Mouse (Mus musculus): Measurements from ENCODE around the gene Arl16.
"Not testable (repeated sequence)": the region's sequence is repeated elsewhere in the genome, so short reads cannot be mapped to it uniquely, and the experiment has no call there.

The Arl16 gene

GRCm38 (mm10) chr11:120467051-120467735, at the start of gene Arl16:
Arl16 (minus strand) TSS chr11:120467607.
- DNase-seq (ENCODE audit: low spot score in 2 of 2), result peak; percentile 94 to 96

DNA sequence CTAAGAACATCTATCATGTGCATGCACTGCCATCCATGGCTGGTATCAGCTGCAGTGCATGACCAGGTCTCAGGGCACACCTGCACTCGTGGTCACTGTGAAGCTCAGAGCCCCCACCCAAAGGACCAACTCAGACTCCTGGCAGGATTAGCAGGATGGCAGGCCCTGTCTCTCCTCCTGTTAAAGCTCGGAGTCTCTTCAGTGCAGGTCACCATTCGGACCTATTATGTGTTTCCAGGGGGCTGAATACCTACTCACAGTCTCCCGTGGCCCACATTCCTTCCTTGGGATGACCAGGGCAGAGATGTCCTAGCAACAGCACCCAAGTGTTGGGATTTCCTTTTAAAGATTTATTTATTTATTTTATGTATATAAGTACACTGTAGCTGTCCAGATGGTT, 49.7 kb upstream of the Arl16 start:
- no peak for DNase-seq (ENCODE audit: low spot score in 2 of 2)

GRCm38 (mm10) chr11:120515611-120516010, 48.2 kb upstream of the Arl16 start:
- peak; percentile 84 to 96 for DNase-seq (ENCODE audit: low spot score in 2 of 2)

- DNase-seq (ENCODE audit: low spot score in 2 of 2), result not testable (repeated sequence)
Measured at GRCm38 (mm10) chr11:120514262-120514661, 46.9 kb upstream of the Arl16 start.

GRCm38 (mm10) chr11:120512790-120513453, 45.5 kb upstream of the Arl16 start:
- no peak for DNase-seq (ENCODE audit: low spot score in 2 of 2)

GRCm38 (mm10) chr11:120510375-120511030, 43.1 kb upstream of the Arl16 start:
- peak in 1 of 2 experiments; percentile 65 for DNase-seq (ENCODE audit: low spot score in 2 of 2)

GRCm38 (mm10) chr11:120509940-120510339, 42.5 kb upstream of the Arl16 start:
- DNase-seq (ENCODE audit: low spot score in 2 of 2), result no peak

DNA sequence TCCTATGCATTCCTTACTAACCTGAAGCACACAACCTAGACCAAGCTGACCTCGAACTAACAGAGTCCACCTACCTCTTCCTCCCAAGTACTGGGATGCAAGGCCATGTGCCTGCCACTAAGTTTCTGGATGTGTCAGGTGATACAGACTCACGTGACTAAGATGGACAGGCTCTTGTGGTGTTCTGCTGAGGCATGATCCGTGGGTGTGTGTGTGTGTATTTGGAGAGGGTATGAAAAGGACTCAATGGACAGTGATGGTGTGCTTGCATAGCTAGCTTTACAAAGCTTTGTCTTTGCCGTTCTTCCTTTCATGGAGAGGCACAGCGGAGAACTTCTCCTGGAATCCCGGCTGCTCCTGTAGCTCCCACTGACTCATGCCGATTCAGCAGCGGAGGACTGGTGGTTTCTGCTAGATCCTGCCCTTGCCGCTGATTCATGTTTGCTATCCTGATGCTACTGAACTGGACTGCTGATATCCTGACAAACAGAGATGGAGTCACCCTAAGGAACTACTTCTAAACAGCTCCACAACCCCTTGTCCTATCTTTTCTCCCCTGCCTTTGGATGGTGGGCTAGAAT, 41.0 kb upstream of the Arl16 start:
- DNase-seq (ENCODE audit: low spot score in 2 of 2), result no peak

GRCm38 (mm10) chr11:120507611-120508289, 40.3 kb upstream of the Arl16 start:
- DNase-seq (ENCODE audit: low spot score in 2 of 2), result no peak

DNA sequence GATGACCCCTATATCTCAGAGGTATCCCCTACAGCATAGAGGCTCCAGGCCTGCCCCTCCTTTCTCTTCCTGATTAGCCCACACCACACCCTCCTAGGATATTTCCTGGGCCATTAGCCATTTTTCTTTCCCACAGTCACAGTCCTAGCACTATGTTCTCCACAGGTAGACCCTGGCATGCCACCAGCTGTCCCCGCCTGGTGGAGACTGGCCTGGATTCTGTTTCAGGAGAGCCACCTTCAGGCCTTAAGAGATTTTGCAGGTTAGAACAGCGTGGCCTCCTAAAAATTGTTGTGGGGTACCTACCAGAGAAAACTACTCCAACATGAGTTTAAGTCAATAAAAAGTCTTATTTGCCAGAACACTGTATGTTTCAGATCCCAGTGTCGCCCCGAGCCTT, 39.5 kb upstream of the Arl16 start:
- DNase-seq (ENCODE audit: low spot score in 2 of 2), result no peak

DNA sequence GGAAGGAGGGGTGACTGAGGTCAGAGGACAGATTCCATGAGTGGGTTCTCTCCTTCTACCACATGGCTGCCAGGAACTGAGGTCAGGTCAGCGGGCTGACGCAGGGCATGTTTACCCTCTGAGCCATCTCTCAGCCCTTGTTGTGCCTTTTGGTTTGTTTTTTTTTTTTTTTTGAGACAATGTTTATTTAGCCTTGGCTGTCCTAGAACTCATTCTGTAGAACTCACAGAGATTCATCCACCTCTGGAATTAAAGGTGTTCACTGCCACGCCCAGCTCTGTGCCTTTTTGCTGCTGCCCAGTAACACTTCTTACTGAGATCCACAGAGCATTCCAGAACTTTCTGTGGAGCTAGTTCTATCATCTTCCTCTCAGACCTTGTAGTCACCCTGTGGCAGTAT, 38.3 kb upstream of the Arl16 start:
- no peak for DNase-seq (ENCODE audit: low spot score in 2 of 2)

DNA sequence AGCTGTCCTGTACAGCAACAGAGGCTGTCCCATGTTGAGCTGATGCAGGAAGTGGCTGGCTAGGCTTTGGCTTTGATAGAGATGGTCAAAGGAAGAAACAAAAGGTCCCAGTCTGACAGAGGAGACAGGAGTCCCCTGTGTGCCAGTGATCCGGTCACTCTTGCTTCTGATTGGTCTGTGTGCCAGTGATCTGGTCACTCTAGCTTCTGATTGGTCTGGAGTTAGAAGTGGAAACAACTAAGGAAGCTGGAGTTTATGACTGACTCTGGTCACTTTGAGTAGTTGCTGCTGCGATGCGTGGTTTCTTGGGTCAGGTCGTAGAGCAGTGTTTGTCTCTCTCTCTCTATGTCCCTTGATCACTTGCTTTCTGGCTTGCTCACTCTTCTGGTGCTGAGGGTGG, 34.3 kb upstream of the Arl16 start:
- DNase-seq (ENCODE audit: low spot score in 2 of 2), result no peak

GRCm38 (mm10) chr11:120501018-120501417, 33.6 kb upstream of the Arl16 start:
- no peak for DNase-seq (ENCODE audit: low spot score in 2 of 2)

GRCm38 (mm10) chr11:120500357-120500756, 33.0 kb upstream of the Arl16 start:
- no peak for DNase-seq (ENCODE audit: low spot score in 2 of 2)

GRCm38 (mm10) chr11:120499894-120500293, 32.5 kb upstream of the Arl16 start:
- DNase-seq (ENCODE audit: low spot score in 2 of 2), result no peak

GRCm38 (mm10) chr11:120498891-120499290, 31.5 kb upstream of the Arl16 start:
- no peak for DNase-seq (ENCODE audit: low spot score in 2 of 2)

- no peak for DNase-seq (ENCODE audit: low spot score in 2 of 2)
Measured at GRCm38 (mm10) chr11:120498226-120498625, 30.8 kb upstream of the Arl16 start.

GRCm38 (mm10) chr11:120497436-120497835, 30.0 kb upstream of the Arl16 start:
- DNase-seq (ENCODE audit: low spot score in 2 of 2), result no peak

DNA sequence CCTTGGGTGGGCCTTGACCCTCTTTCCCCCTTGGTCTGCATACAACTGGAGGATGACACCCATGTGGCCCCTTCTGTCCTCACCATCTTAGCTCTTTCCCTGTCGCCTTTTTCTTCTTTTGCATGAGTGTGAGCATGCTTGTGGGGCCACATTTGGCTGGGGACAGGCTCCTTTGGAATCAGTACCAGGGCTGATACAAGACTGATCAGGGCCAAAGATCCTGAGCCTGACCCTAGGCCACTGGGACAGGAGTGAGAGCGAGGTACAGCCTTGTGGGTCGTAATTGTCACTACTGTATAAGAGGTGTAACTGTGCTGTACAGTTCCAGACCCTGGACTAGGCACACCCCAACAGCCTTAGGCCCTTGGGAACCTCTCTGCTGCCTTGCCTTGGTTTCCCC, 26.5 kb upstream of the Arl16 start:
- no peak for DNase-seq (ENCODE audit: low spot score in 2 of 2)

DNA sequence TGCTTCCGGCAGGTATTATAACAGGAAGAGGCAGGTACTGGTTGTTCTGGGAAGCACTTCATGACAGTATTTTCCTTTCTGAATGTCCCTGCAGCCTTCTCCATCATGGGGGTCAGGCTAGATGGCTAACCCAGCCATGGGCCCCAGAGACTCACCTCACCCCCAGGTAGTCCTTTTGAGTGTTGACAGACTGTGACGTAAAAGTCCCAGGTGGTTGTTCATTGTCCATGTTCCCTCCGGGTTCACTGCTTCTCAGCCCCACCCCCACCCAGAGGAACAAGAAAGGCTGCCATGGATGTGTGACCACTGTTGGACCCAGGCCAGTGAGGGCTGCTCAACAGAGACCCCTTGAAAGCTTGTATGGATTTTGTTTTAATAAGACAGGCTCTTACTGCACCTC, 25.9 kb upstream of the Arl16 start:
- no peak for DNase-seq (ENCODE audit: low spot score in 2 of 2)

DNA sequence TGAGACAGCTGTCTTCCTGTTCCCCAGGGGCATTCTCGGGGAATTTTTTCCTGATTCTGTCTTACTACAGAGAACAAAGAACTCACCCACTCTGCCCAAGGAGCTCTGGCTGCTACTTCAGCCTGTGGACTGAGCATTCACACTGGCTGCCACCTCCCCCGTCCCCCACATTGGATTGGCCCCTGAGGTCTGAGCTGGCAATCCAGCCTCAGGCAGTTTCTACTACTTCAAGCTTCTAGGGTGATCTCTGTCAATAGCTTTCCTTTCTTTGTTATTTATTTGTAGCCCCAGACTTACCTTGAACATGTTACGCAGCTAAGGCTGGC, 25.4 kb upstream of the Arl16 start:
- DNase-seq (ENCODE audit: low spot score in 2 of 2), result no peak

Measured in spleen, postnatal 4 days (tissue).